Mouse (Mus musculus): ENCODE measurements around the gene Macrod1. TPM values are rescaled to one million over a fixed set of nuclear protein-coding genes. Genes with fewer than 3 reads are reported as not detected.

Gene Macrod1
- polyA plus RNA-seq, 1 experiment from 2014 or later: 16.0 TPM

GRCm38 (mm10) chr19:7225096-7225690 lies 168.6 kb downstream of the Macrod1 start:
- H3K9me3 ChIP-seq (ENCODE audit: low read length): no peaks in the 10 kb centered on the region
- H3K4me1 ChIP-seq (ENCODE audit: insufficient read depth, low read depth, low read length): no peaks in the 10 kb centered on the region
- ATAC-seq (no peak), DNase-seq (ENCODE audit: low spot score) (no peak)
- H3K9ac ChIP-seq (replicated peaks; ENCODE audit: low read depth): no peak overlapping the region
- TF ChIP-seq EP300 (IDR thresholded peaks at IDR 0.05): no peak
- TF ChIP-seq CTCF (IDR thresholded peaks at IDR 0.05): no peak
- H3K4me3 ChIP-seq (ENCODE audit: low read depth, low read length): no peak overlapping the region
- WGBS: 81% methylated on average over 9 of the region's 9 CpGs
- H3K27me3 ChIP-seq (replicated peaks; ENCODE audit: insufficient read depth, low read length): no peaks in the 10 kb centered on the region
- H3K36me3 ChIP-seq (ENCODE audit: insufficient read depth, low read length): peaks cover 11% of the 10 kb centered on the region; the same call in 1 of the 2 replicates
- H3K27ac ChIP-seq (ENCODE audit: low read length): no peak overlapping the region
- H3K4me2 ChIP-seq (replicated peaks; ENCODE audit: low read depth, low read length): no peak overlapping the region

- Histone ChIP-seq H3K4me3 (ENCODE audit: low read depth, low read length) (no peak overlapping the region), H3K27ac (ENCODE audit: low read length) (no peak overlapping the region), H3K9ac (replicated peaks; ENCODE audit: low read depth) (no peak overlapping the region), H3K4me1 (ENCODE audit: insufficient read depth, low read depth, low read length) (no peaks in the 10 kb centered on the region), H3K27me3 (replicated peaks; ENCODE audit: insufficient read depth, low read length) (no peaks in the 10 kb centered on the region), H3K9me3 (ENCODE audit: low read length) (no peaks in the 10 kb centered on the region), H3K4me2 (replicated peaks; ENCODE audit: low read depth, low read length) (no peak overlapping the region), H3K36me3 (ENCODE audit: insufficient read depth, low read length) (peaks cover 17% of the 10 kb centered on the region; the same call in 1 of the 2 replicates)
- DNase-seq (ENCODE audit: low spot score) (peak; percentile 39), ATAC-seq (peak; percentile 40)
- TF ChIP-seq EP300 (IDR thresholded peaks at IDR 0.05) (no peak), CTCF (IDR thresholded peaks at IDR 0.05) (no peak)
- WGBS: 82% methylated on average over 6 of the region's 6 CpGs
Observed at GRCm38 (mm10) chr19:7226511-7226914, 169.9 kb downstream of the Macrod1 start.

GRCm38 (mm10) chr19:7234537-7235221 lies 178.1 kb downstream of the Macrod1 start:
- Histone ChIP-seq H3K27ac (ENCODE audit: low read length) (no peak overlapping the region), H3K4me3 (ENCODE audit: low read depth, low read length) (no peak overlapping the region), H3K36me3 (ENCODE audit: insufficient read depth, low read length) (peaks cover 12% of the 10 kb centered on the region; the same call in 1 of the 2 replicates), H3K27me3 (replicated peaks; ENCODE audit: insufficient read depth, low read length) (no peaks in the 10 kb centered on the region), H3K9me3 (ENCODE audit: low read length) (no peaks in the 10 kb centered on the region), H3K4me1 (ENCODE audit: insufficient read depth, low read depth, low read length) (no peaks in the 10 kb centered on the region), H3K4me2 (replicated peaks; ENCODE audit: low read depth, low read length) (no peak overlapping the region), H3K9ac (replicated peaks; ENCODE audit: low read depth) (no peak overlapping the region)
- peak; percentile 92 for TF ChIP-seq CTCF (IDR thresholded peaks at IDR 0.05)
- no peak for TF ChIP-seq EP300 (IDR thresholded peaks at IDR 0.05)
- 48% methylated on average over 8 of the region's 8 CpGs for WGBS
- DNase-seq (ENCODE audit: low spot score): peak; percentile 92
- ATAC-seq: peak; percentile 96

GRCm38 (mm10) chr19:7235461-7235860 lies 178.9 kb downstream of the Macrod1 start:
- no peak for DNase-seq (ENCODE audit: low spot score)
- Histone ChIP-seq H3K27me3 (replicated peaks; ENCODE audit: insufficient read depth, low read length) (no peaks in the 10 kb centered on the region), H3K9me3 (ENCODE audit: low read length) (no peaks in the 10 kb centered on the region), H3K4me3 (ENCODE audit: low read depth, low read length) (no peak overlapping the region), H3K36me3 (ENCODE audit: insufficient read depth, low read length) (peaks cover 7% of the 10 kb centered on the region; the same call in 1 of the 2 replicates), H3K9ac (replicated peaks; ENCODE audit: low read depth) (no peak overlapping the region), H3K27ac (ENCODE audit: low read length) (no peak overlapping the region), H3K4me1 (ENCODE audit: insufficient read depth, low read depth, low read length) (no peaks in the 10 kb centered on the region), H3K4me2 (replicated peaks; ENCODE audit: low read depth, low read length) (no peak overlapping the region)
- no peak for ATAC-seq
- WGBS: 88% methylated on average over 9 of the region's 9 CpGs
- no peak for TF ChIP-seq CTCF (IDR thresholded peaks at IDR 0.05)

- DNase-seq (ENCODE audit: low spot score) (no peak), ATAC-seq (no peak)
- no peak overlapping the region for H3K4me2 ChIP-seq (replicated peaks; ENCODE audit: low read depth, low read length)
- H3K9ac ChIP-seq (replicated peaks; ENCODE audit: low read depth): no peak overlapping the region
- H3K27me3 ChIP-seq (replicated peaks; ENCODE audit: insufficient read depth, low read length): no peaks in the 10 kb centered on the region
- H3K36me3 ChIP-seq (ENCODE audit: insufficient read depth, low read length): peaks cover 6% of the 10 kb centered on the region; the same call in 1 of the 2 replicates
- H3K4me3 ChIP-seq (ENCODE audit: low read depth, low read length): no peak overlapping the region
- WGBS: 93% methylated on average over 2 of the region's 2 CpGs
- no peak overlapping the region for H3K27ac ChIP-seq (ENCODE audit: low read length)
- no peaks in the 10 kb centered on the region for H3K4me1 ChIP-seq (ENCODE audit: insufficient read depth, low read depth, low read length)
- TF ChIP-seq CTCF (IDR thresholded peaks at IDR 0.05) (no peak), EP300 (IDR thresholded peaks at IDR 0.05) (no peak)
- H3K9me3 ChIP-seq (ENCODE audit: low read length): no peaks in the 10 kb centered on the region
Observed at GRCm38 (mm10) chr19:7236011-7236410, 179.4 kb downstream of the Macrod1 start.

GRCm38 (mm10) chr19:7236742-7237141 lies 180.1 kb downstream of the Macrod1 start:
- WGBS: 81% methylated on average over 4 of the region's 4 CpGs
- ATAC-seq (no peak), DNase-seq (ENCODE audit: low spot score) (no peak)
- Histone ChIP-seq H3K27me3 (replicated peaks; ENCODE audit: insufficient read depth, low read length) (no peaks in the 10 kb centered on the region), H3K4me2 (replicated peaks; ENCODE audit: low read depth, low read length) (no peak overlapping the region), H3K36me3 (ENCODE audit: insufficient read depth, low read length) (0 out of 2 replicates have a peak, but pooled peaks cover 2% of the 10 kb centered on the region), H3K4me1 (ENCODE audit: insufficient read depth, low read depth, low read length) (no peaks in the 10 kb centered on the region), H3K4me3 (ENCODE audit: low read depth, low read length) (no peak overlapping the region), H3K9ac (replicated peaks; ENCODE audit: low read depth) (no peak overlapping the region), H3K9me3 (ENCODE audit: low read length) (no peaks in the 10 kb centered on the region), H3K27ac (ENCODE audit: low read length) (no peak overlapping the region)
- TF ChIP-seq EP300 (IDR thresholded peaks at IDR 0.05) (no peak), CTCF (IDR thresholded peaks at IDR 0.05) (no peak)

Data from lung, postnatal 0 days (tissue).